Mouse (Mus musculus): ENCODE measurements around the gene Sh3bp5l.

Gene Sh3bp5l

DNA sequence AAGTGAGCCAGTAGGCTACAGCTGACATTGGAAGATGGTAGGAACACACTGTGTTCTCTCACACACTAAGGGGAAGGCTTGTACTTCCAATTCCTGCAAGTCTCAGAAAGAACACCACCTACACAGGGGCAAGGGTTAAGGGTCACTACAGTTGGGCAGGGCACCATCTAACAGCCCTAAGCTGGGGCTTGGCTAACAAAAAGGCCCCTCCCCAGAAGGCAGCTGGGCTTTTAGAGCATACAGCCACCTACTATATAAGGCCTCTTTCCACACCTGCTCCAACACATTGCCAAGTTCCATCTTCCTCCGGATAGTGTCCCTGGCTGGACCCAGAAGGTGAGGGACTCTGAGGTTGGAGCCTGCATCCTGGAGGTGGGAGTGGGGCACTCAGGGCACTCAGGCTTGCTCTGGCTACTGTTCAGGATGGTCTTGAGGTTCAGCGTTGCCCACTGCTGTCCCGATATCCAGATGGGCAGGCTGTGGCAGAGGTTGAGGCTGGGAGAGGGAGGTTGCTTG is 48.3 kb downstream of the Sh3bp5l start, which contains the start of gene Lypd8:
Gene Lypd8, plus strand, starts transcription at position 281 of the 516 bp plus-strand sequence.
- DNase-seq (ENCODE audit: low spot score): no peak

DNA sequence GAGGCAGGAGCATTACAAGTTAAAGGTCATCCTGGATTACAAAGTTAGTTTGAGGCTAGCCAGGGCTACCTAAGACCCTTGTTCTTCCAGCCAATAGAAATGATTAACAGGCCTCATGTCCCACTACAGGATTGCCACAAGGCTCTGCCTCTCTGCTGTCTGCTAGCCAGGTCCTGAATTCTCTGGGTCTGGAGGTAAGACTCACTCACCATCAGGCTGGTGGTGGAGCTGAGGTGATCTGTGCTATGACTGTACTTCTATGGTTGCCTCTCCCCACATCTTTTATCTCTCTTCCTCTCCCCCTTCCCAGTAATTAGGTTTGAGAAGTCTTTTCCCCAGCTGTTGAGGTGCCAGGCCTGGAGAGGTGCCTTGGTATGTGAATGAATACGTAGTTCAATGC is 49.0 kb downstream of the Sh3bp5l start:
- DNase-seq (ENCODE audit: low spot score): no peak

DNA sequence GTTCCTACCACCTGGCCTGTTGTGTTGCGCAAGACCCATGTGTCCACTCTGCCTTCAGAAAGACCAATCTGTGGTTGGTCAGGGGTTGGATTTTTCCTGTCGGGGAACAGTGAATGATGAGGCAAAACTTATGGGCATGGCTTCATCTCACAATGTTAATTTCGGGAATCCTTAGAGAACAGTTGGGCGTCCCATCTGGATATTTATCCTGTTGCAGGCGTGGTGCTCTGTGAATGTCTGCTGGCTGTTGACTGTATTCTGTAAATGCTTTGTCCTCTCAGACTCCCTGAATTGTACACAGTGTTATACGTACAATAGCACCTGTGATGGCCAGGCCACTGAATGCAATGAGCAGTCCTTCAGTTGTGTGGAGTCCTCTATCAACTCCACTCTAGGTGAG is 51.9 kb downstream of the Sh3bp5l start:
- no peak for DNase-seq (ENCODE audit: low spot score)
